Mouse (Mus musculus) lung, postnatal 14 days (tissue): Measurements from ENCODE around the gene Atp2c2.
A peak's percentile ranks its signal among the peaks of the same experiment; 100 is the strongest.

ENCODE experiments used
- DNase-seq: peaks from one replicate; pipeline ENCODE4 v3.0.0; 2021

The Atp2c2 gene

DNA sequence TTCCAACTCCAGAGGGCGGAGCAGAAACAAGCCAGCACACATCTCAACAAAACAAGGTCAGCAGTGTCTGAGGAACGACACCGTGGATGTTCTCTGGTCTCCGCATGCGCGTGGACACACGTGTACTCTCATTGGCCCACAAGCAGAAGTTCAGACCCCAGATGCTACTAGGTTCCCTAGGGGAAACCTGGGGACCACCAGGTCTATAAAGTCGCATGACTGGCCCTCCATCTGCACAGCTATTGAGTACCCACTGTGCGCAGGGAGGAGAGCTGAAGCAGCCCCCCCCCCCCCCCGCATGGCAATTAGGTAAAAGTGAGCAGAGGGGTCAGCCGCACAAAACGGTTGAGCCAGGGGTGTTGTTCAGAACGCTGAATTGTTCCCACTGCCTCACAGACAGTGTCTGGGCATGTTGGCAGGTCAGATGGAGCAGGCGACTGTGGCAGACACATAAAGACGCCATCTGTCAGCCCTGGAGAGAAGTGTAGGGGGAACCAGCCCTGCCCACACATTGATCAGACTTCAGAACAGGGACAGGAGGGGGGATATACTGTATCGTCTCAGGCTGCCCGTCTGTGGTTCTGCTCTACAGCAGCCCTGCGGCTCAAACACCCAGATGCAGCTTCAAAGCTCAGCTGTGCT lies 86.1 kb downstream of the Atp2c2 start:
- DNase-seq, result no peak

DNA sequence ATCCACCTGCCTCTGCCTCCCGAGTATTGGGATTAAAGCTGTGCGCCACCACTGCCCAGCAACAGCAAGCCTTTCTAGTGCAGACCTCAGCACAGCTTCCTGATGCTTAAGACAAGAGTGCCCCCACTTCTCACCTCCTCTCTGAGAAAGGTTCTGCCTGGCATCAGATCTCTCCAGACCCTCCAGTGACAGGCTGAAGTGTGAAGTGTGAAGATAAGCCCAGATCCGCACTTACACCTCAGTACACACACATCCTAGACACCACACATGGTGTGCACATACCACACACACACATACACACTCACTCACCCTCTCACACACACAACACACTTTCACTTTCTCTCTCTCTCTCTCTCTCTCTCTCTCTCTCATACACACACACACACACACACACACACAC lies 87.1 kb downstream of the Atp2c2 start:
- DNase-seq, result no peak

DNA sequence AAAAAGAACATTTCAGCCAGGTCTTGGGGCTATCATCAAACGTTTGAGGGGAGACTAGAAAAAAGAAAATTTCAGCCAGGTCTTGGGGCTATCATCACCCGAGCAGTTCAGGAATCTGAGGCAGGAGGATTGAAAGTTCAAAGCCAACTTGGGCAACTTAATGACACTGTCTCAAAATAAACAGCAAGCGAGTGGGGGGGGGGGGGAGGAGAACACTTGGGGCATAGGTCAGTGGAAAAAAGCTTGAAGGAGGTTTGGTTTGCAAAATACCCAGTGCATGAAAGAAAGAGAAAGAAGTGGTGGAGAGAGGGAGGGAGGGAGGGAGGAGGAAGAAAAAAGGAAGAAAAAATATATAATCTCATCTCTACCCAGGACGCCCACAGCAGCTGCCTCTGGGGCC lies 87.5 kb downstream of the Atp2c2 start:
- no peak for DNase-seq

DNA sequence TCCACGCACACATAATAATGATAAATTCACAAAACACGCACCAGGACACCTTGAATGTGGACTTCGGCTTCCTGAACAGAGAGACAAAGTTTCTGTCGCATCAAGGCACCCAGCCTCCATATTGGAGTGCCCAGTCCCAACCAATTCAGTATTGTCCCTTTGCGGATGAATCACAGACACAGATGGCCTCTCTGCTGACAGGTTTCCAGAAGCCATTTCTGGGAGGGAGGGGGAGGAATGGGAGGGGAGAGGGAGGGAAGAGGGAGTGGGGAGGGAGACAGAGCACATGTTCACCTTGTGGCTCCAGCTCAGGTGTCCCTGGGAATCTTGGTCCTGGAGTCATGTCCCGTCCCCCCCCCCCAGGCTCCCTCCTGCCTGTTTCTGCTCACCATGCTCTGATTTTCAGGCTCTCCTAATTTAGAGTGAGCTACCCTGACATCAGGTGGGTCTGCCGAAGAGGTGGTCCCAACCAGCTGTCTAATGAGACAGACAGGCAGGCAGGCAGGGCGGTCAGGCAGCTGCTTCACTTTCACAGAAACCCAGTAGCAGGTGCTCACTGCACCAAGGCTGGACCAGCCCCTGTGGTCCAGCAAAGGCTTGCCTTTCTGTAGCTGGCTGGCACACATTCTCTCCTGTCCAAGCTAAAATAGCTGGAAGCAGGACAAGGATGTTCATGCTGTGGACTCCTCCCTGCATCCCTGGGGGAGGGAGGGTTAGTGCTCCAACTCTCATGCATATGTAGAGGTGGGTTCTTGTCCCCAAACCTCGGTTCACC lies 89.0 kb downstream of the Atp2c2 start:
- no peak for DNase-seq

DNA sequence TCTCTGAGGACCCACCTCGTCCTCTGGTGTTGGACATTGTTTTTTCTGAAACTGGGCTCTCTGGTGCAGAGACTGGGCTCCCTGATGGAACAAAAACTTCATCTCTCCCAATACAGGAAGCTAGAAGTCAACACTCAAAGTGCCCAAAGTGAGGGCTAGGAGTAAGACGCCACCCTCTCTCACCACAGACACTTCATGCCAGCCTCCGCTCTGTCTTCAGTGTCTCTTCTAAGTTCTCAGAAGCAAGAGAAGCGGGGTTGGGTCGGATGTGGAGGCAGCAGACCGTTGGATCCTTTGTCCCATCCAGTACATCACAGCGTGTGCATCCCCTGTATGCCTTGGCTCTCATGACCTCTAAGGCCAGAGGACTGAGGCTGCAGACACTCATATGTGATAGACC lies 89.8 kb downstream of the Atp2c2 start:
- no peak for DNase-seq

DNA sequence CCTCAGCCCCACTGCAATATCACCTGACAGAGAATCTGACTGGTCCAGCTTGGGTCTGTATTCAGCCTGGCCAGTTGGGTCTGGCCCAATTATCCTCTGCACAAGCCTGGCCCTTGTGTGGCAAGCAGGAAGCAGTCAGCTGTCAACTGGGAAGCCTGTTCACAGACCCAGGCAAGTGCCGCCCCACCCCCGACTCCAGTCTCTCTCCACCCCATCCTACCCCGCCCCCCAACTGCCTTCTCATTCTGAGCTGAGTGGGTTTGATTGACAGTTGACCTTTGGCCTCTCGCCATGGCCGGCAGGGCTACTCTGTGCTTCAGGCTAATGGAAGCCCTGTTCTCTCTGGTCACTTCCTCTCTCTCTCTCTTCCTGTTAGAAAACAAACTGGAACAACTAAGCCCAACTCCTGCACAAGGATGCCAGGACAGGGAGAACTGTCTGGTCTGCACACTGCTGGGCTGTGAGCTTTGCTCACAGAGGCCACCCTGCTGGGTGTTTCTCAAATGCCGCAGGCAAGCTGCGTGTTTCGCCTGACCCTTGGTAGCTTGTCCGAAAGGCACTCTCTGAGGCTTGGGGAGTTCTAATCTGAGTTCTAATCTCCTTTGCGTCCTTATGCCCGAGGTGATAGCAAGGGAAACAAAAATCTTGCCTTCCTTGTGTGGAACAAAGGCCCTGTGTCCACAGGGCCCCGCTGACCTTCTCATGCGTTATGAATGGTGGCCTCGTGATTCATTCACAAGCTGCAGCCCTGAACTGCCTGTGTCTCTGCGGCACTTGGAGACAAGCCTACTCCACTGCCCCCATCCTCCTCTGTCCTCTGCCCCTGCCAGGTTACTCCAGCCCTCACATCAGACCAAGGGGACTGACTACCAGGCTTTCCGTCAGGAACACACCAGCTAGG lies 92.2 kb downstream of the Atp2c2 start:
- DNase-seq, result peak; percentile 54

DNA sequence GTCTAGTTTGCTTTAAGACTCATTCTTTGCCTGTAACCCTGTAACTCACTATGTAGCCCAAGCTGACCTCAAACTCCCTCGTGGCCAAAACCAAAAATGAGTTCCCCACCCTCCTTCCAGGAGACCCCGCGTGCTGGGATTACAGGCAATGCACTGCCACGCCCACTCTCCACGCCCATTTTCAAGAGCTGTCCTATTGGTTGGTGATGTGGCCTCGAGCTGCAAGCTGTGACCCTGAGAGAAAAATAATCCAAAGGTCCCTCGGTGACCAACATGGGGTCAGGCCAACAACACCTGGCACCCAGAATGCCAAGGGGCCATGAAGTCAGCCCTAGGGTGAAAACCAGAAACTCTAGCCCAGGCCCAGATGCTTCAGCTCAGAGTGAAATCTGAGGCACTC lies 94.9 kb downstream of the Atp2c2 start:
- DNase-seq, result no peak

DNA sequence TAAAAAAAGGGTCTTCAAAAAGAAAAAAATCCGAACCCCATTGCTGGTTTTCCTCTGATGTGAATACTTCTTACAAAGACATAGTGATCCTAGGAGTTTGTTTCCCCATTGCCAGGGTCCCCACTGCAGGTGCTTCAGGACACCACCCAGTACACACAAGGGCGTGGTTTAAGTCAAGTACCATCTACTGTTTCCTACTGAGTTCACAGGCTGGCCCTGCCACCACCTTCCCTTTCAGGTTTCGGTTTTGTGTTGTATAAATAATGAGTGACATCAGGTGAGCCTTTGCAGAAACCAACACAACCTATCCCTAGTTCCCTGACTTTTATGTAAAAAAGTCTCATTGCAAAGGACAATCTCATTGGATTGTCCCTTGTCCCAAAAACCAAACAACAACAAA lies 95.8 kb downstream of the Atp2c2 start:
- no peak for DNase-seq

DNA sequence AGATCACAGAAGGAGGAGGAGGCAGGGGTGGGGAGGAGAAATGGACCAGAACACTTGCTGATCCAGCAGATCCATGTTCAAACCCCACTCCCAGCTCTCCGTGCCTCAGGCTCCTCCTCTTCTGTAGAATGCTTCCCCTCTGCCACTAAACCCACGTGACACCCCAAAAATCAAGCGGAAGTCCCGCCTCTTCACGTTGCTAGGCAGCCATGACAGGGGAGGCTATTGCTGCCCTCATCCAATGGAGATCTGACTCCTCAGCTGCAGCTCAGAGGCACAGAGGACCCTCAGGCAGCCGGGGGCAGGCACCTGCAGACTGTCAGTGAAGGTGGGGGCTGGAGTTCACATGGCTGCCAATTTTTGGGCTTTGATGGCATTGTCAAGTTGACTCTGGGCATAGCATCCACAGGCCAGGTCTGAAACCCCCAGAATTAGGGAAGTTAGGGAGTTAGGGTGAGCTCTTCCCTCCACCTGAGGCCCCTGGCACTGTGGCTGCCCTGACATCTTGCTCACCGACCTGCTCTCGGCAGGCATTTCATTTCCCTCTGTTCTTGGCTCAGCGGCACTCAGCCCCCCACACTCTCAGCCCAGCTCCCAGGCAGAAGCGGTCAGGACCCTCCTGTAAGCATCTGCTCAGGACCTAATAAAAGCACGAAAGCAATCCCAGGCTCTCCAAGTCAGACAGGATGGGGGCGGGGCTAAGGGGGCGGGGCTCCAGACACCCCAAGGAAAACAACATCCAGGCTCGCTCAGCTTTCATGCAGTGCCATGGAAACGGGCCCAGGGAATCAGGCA lies 98.6 kb downstream of the Atp2c2 start:
- DNase-seq, result peak; percentile 54

DNA sequence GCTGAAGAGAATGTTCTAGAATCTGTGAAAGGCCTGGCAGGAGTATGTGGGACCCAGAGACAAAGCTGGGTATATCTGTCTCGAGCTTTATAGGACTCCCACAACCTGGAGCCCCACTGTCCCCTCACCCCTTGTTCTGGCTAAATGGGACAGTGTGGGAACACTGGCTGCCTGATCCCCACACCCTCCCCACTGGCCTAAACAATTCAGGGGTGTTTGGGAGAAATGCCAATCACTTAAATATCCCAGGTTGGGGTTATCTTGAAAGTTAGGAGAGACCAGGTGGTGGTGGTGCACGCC lies 99.1 kb downstream of the Atp2c2 start:
- no peak for DNase-seq

DNA sequence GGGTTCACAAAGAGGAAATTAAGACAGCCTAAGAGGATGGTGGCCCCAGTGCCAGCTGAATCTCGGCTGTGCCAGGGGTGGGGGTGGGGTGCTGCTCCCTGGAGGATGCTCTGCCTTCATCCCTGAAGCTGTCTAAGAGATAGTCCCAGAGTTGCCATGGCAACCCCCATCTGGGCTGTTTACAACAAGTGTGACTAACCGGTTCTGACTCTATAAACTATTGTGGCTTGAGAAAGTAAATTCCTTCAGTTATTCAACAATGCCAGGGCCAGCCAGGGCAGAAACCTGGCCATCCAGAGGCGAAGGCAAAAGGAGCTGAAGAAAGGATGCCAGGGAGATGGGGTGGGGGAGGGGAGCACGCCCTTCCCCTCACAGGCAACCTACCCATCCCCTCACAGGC lies 101.4 kb downstream of the Atp2c2 start:
- no peak for DNase-seq

DNA sequence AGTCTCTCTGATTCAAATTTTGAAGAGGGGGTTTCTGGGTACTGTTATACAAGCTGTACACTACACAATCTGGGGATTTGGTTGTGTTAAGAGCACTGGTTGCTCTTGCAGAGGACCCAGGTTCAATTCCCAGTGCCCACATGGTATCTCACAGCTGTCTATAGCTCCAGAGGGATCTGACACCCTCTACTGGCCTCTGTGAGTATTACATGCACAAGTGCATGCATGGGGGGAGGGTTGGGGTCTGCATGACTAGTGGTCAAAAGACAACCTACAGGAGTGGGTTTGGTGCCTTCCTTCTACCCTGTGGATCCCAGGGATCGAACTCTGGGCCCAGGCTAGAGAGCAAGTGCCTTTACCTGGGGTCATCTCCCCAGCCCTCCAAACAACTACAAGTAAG lies 102.8 kb downstream of the Atp2c2 start:
- DNase-seq, result no peak

DNA sequence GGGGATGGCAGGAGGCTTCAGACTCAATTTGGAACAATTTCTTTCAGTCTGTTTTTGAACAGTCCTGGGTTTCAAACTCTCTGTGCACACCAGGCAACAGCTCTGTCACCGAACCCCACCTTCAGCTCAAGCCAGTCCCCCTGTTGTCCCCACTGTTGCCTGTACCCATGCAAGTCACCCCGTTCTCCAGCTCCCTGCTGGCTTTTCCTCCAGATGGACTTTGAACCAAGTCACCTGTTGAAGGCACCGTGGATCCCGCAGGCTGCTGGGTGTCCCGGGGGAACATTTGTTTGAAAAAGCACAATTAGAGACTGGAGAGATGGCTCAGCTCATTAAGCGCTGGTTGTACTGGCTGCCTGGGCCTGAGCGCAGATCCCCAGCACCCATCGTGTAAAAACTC lies 105.5 kb downstream of the Atp2c2 start:
- no peak for DNase-seq

DNA sequence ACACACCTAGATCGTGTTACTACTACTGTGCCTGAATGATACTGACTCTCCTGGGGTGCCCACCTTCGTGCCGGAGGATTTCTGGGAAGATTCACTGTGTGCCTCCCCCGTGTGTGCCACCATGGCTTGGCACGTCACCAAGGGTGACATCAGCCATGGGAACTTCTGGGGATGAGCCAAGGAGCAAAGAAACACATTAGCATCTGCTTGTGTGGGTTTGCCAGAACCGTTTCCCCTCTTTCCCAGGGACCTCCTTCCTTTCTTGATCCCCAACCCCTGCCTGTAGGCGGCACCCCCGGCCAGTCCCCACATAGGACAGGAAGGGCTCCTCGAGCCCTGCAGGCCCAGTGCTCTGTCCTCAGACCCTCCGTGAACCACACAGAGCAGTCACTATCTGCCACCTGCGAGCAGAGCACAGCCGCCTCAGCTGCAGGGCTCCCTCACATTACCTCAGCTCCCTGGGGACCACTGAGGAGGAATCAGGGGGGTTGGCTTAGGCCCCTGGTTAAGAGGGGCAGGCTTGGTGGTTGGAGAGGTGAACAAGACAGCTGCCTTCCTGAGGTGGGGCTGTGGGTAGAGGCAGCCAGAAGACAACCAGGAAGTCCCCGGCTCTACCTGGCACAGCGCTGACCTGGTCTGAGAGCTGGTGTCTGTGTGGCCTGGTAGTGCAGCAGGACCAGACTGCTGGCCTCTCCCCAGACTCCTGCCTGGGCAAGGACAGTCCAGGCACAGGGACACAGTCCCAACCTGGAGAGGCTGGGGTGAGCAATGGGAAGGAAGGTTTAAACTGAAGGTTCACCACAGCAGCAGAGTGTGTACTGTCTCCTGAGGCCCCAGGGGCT lies 106.8 kb downstream of the Atp2c2 start:
- DNase-seq, result peak; percentile 37
